Mouse (Mus musculus) C2C12 (cell line): ENCODE data around the gene Xrn1.

Experiments used
- CTCF ChIP-seq: IDR thresholded peaks from one replicate; pipeline ENCODE4 v1.5.1; 2011; ENCODE audit not compliant: control insufficient read depth, insufficient read depth, insufficient read length
- FOSL1 ChIP-seq: IDR thresholded peaks from one replicate; pipeline ENCODE4 v1.8.0; 2011; ENCODE audit warnings: mild to moderate bottlenecking, low read length; ENCODE audit not compliant: poor library complexity, insufficient read depth, severe bottlenecking
- MAX ChIP-seq: IDR thresholded peaks from one replicate; pipeline ENCODE4 v1.6.1; 2011; ENCODE audit warnings: mild to moderate bottlenecking, control low read depth
- MYOD1 ChIP-seq: IDR thresholded peaks from one replicate; pipeline ENCODE4 v1.6.1; 2011; ENCODE audit warnings: low read depth; ENCODE audit not compliant: control insufficient read depth, insufficient read length
- MYOG ChIP-seq: IDR thresholded peaks from one replicate; pipeline ENCODE4 v1.6.1; 2011; ENCODE audit not compliant: control insufficient read depth, insufficient read length; ENCODE audit errors: extremely low read depth
- USF1 ChIP-seq: IDR thresholded peaks from one replicate; pipeline ENCODE4 v1.6.1; 2011; ENCODE audit warnings: low read depth, mild to moderate bottlenecking, control low read depth, moderate library complexity

DNA sequence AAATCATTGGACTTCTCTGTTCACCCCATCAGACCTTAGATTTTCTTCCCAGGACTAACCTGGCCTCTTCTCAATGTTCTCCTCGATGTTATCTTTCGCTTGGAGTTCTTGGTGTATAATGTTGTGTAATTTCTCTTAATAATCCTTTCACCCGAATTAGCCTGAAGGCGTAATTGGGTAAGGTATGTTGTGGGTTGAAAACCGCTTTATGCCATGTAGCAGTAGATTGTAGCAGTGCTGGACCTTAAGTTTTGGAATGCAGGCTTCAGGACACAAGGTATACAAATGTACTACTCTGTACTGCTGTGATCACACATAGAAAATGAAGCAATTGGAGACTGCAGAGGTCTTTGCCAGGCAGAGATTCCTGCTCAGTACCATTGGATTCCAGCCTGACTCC lies 75.3 kb downstream of the Xrn1 start:
- TF ChIP-seq MAX (no peak), MYOG (no peak), CTCF (no peak), MYOD1 (no peak), FOSL1 (no peak), USF1 (no peak)
